Mouse (Mus musculus) stomach, embryonic 16.5 days (tissue): ENCODE results near the gene Gm428. TPM values are rescaled to one million over a fixed set of nuclear protein-coding genes. Genes with fewer than 3 reads are reported as not detected.
"Not testable (repeated sequence)": the region's sequence is repeated elsewhere in the genome, so short reads cannot be mapped to it uniquely, and the experiment has no call there.

Source experiments
- ATAC-seq: fragments of 200-750 bp; cut with Nextera tagmentation; 2 replicates; pipeline ENCODE4 v1.8.0; 2017; ENCODE audit warnings: moderate number of reproducible peaks, moderate TSS enrichment; ENCODE audit not compliant: insufficient read depth, low FRiP score
- H3K27ac ChIP-seq: fragments of 300-500 bp; sonication (generic); 2 replicates; pipeline ENCODE4 v1.5.1; 2014; ENCODE audit warnings: low read length
- H3K27me3 ChIP-seq: fragments of 300-500 bp; sonication (generic); 2 replicates; pipeline ENCODE4 v1.6.1; 2014; ENCODE audit warnings: low read length, control low read depth, mixed read lengths; ENCODE audit not compliant: control insufficient read depth, insufficient read depth
- H3K36me3 ChIP-seq: fragments of 300-500 bp; sonication (generic); 2 replicates; pipeline ENCODE4 v1.6.1; 2014; ENCODE audit warnings: low read length; ENCODE audit not compliant: control insufficient read depth, insufficient read depth
- H3K4me1 ChIP-seq: fragments of 300-500 bp; sonication (generic); 2 replicates; pipeline ENCODE4 v1.6.1; 2014; ENCODE audit warnings: low read length, control low read depth, mixed read lengths; ENCODE audit not compliant: control insufficient read depth, insufficient read depth
- H3K4me2 ChIP-seq: fragments of 300-500 bp; sonication (generic); 2 replicates; pipeline ENCODE4 v1.6.1; 2014; ENCODE audit warnings: low read depth, low read length, mixed read lengths
- H3K4me3 ChIP-seq: fragments of 300-500 bp; sonication (generic); replicated peaks from 2 replicates; pipeline ENCODE4 v1.5.1; 2014; ENCODE audit warnings: mild to moderate bottlenecking, low read length
- H3K9ac ChIP-seq: fragments of 300-500 bp; sonication (generic); 2 replicates; pipeline ENCODE4 v1.6.1; 2014; ENCODE audit warnings: low read length
- H3K9me3 ChIP-seq: fragments of 300-500 bp; sonication (generic); replicated peaks from 2 replicates; pipeline ENCODE4 v1.6.1; 2016; ENCODE audit warnings: low read length, control low read depth; ENCODE audit not compliant: control insufficient read depth
- WGBS: fragments of 180-500 bp; shearing (Covaris S2); extraction: QIAGEN DNeasy Blood & Tissue Kit; methylation state at CpG from one replicate; pipeline ENCODE4 v1.1.7; 2014; 5-methylcytosine and 5-hydroxymethylcytosine counted together
- polyA plus RNA-seq: library from polyadenylated mRNA; unstranded; fragments of >200 nt; fragmentation: Nextera tagmentation; extraction: Ambion mirVana; gene quantifications from 2 replicates; pipeline ENCODE4 v1.2.1, GENCODE M21; 2015

Gene Gm428
- polyA plus RNA-seq: not detected in 2 replicates

GRCm38 (mm10) chr4:73683216-73683615 lies at the start of gene Gm428:
Gene Gm428 (plus strand): TSS chr4:73683516.
- not testable (repeated sequence) for H3K4me3 ChIP-seq, H3K27ac ChIP-seq, ATAC-seq, H3K9me3 ChIP-seq, H3K4me2 ChIP-seq, H3K27me3 ChIP-seq, H3K4me1 ChIP-seq, H3K9ac ChIP-seq, H3K36me3 ChIP-seq
- WGBS: no CpG with 5 or more reads among the region's 4 CpGs

- H3K9me3 ChIP-seq, H3K4me1 ChIP-seq, H3K36me3 ChIP-seq, H3K4me3 ChIP-seq, H3K4me2 ChIP-seq, H3K9ac ChIP-seq, H3K27me3 ChIP-seq, H3K27ac ChIP-seq, ATAC-seq: not testable (repeated sequence)
- WGBS: no CpG with 5 or more reads among the region's 4 CpGs
Measured at GRCm38 (mm10) chr4:73637821-73638220, 45.5 kb upstream of the Gm428 start, which contains the start of gene Gm11236. Gene Gm11236 (plus strand): TSS chr4:73638121.

GRCm38 (mm10) chr4:73661864-73662263 lies 21.5 kb upstream of the Gm428 start:
- not testable (repeated sequence) for H3K9me3 ChIP-seq, H3K4me1 ChIP-seq, H3K27me3 ChIP-seq, H3K36me3 ChIP-seq, H3K4me3 ChIP-seq, H3K4me2 ChIP-seq, H3K9ac ChIP-seq, H3K27ac ChIP-seq, ATAC-seq
- WGBS: 78% methylated on average over 4 of the region's 4 CpGs

GRCm38 (mm10) chr4:73668054-73668453 lies 15.3 kb upstream of the Gm428 start, which contains the start of gene Gm11239:
Gene Gm11239 (plus strand): TSS chr4:73668354.
- H3K4me3 ChIP-seq, H3K4me2 ChIP-seq, H3K9ac ChIP-seq, H3K27me3 ChIP-seq, H3K9me3 ChIP-seq, H3K27ac ChIP-seq, H3K4me1 ChIP-seq, ATAC-seq, H3K36me3 ChIP-seq: not testable (repeated sequence)
- no CpG with 5 or more reads among the region's 4 CpGs for WGBS

GRCm38 (mm10) chr4:73718761-73719160 lies 35.4 kb downstream of the Gm428 start:
- Histone ChIP-seq H3K9me3 (no peaks in the 10 kb centered on the region), H3K4me3 (no peak overlapping the region), H3K4me1 (no peaks in the 10 kb centered on the region), H3K27ac (no peak overlapping the region), H3K4me2 (no peak overlapping the region), H3K9ac (no peak overlapping the region), H3K36me3 (no peaks in the 10 kb centered on the region), H3K27me3 (no peaks in the 10 kb centered on the region)
- no peak for ATAC-seq
- 83% methylated on average over 1 of the region's 1 CpGs for WGBS

- Histone ChIP-seq H3K27ac (no peak overlapping the region), H3K9me3 (no peaks in the 10 kb centered on the region), H3K9ac (no peak overlapping the region), H3K36me3 (no peaks in the 10 kb centered on the region), H3K4me1 (no peaks in the 10 kb centered on the region), H3K4me3 (no peak overlapping the region), H3K4me2 (no peak overlapping the region), H3K27me3 (no peaks in the 10 kb centered on the region)
- no peak for ATAC-seq
Measured at GRCm38 (mm10) chr4:73719819-73720218, 36.5 kb downstream of the Gm428 start.

Other genes with a start within 250 kb of the Gm428 start
- gene Gm11238, start 75.6 kb upstream of the Gm428 start, polyA plus RNA-seq: not detected in 2 replicates
- gene Gm11237, start 60.5 kb upstream of the Gm428 start, polyA plus RNA-seq: not detected in 2 replicates
- gene Gm11236, start 45.4 kb upstream of the Gm428 start, polyA plus RNA-seq: not detected in 2 replicates
- not detected in 2 replicates for gene Gm11239, start 15.2 kb upstream of the Gm428 start, polyA plus RNA-seq
- 9.8 and 10.8 TPM in 2 replicates for gene Rasef, start 107.5 kb downstream of the Gm428 start, polyA plus RNA-seq
- gene Gm11758, start 192.8 kb downstream of the Gm428 start, polyA plus RNA-seq: not detected in 2 replicates
- gene Gm11757, start 207.6 kb downstream of the Gm428 start, polyA plus RNA-seq: not detected in 2 replicates
- gene Gm13871, start 222.4 kb downstream of the Gm428 start, polyA plus RNA-seq: not detected in 2 replicates
- gene Gm11756, start 237.2 kb downstream of the Gm428 start, polyA plus RNA-seq: not detected in 2 replicates